In the genomic region with DNA sequence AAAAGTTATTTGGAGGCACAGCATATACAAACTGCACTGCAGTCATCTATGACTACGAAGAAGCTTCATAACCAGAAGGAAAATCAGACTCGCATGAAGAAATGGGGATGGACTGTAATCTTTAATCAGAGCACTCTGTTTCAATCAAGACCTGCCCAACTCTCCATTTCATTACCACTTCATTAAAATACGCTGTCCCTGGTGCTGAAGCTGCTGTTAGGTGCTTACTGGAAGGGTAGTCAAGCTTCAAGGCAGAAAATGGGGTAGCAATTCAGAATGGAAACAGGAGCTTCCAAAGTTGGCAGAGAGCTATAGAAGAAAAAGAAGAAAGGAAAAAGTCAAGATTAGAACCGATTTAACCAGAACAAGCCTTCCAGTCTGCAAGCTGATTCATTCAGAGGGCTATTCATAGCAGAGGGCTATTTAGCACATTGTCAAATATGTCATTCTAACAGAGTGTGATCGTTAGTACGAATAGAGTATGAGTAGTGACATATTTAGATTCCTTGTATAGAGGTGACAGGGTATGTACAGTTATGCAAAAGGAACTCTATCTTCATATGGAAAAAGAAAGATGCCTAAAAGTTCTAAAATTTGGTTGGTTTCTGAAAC, we compare ENCODE assay signal across 9 mouse cellular contexts.
A peak's percentile ranks its signal among the peaks of the same experiment; 100 is the strongest.
DNase-seq lines count a peak whose midpoint lies in the region; ATAC-seq lines count a peak whose summit lies in the region.
"Had no signal": no experiment of that assay in that cellular context is flagged by ENCODE, and none has a peak within 500 bp of the region (broad histone marks: within the 10 kb centered on the region; RNA-seq: fewer than 3 reads in every experiment).

No protein-coding gene starts in this region.

- H3K27ac ChIP-seq in kidney, embryonic 14.5 days (ENCODE audit: low read depth, low read length), result no peak overlapping the region
- H3K27ac ChIP-seq: embryonic facial prominence, embryonic 12.5 days; liver, embryonic 14.5 days had no signal

- ATAC-seq in kidney, embryonic 14.5 days (ENCODE audit: low FRiP score, low TSS enrichment), result no peak

- H3K9ac ChIP-seq in kidney, embryonic 14.5 days (ENCODE audit: low read depth, low read length), result no peak overlapping the region
- H3K9ac ChIP-seq: embryonic facial prominence, embryonic 12.5 days; liver, embryonic 14.5 days had no signal

- peak; percentile 17 for DNase-seq in kidney, adult 9 months
- peak; percentile 54 for DNase-seq in ES-CJ7 (ENCODE audit: low read depth, low spot score)
- DNase-seq in R1 (ENCODE audit: low read depth, low spot score), result peak; percentile 61
- DNase-seq in hindlimb bud, embryonic 11.5 days (ENCODE audit: extremely low spot score, low read depth, low spot score), result peak; percentile 35
- DNase-seq in right cerebral cortex, postnatal 14 days, result no peak
- no peak for DNase-seq in spleen, adult 18-20 months

- no peaks in the 10 kb centered on the region for H3K36me3 ChIP-seq in kidney, embryonic 14.5 days (ENCODE audit: control insufficient read depth, insufficient read depth, low read length)
- H3K36me3 ChIP-seq: embryonic facial prominence, embryonic 12.5 days had no signal

- H3K27me3 ChIP-seq in kidney, embryonic 14.5 days (ENCODE audit: control insufficient read depth, insufficient read depth, low read length), result no peaks in the 10 kb centered on the region
- H3K27me3 ChIP-seq: embryonic facial prominence, embryonic 12.5 days had no signal

- WGBS in kidney, embryonic 14.5 days, result 65% methylated on average over 6 of the region's 6 CpGs

- no peaks in the 10 kb centered on the region for H3K4me1 ChIP-seq in kidney, embryonic 14.5 days (ENCODE audit: control insufficient read depth, insufficient read depth, low read length)
- H3K4me1 ChIP-seq: embryonic facial prominence, embryonic 12.5 days had no signal

- H3K9me3 ChIP-seq in kidney, embryonic 14.5 days (ENCODE audit: control insufficient read depth, low read length), result no peaks in the 10 kb centered on the region
- H3K9me3 ChIP-seq: embryonic facial prominence, embryonic 12.5 days had no signal

- no peak overlapping the region for H3K4me3 ChIP-seq in kidney, embryonic 14.5 days (ENCODE audit: low read length)
- H3K4me3 ChIP-seq: embryonic facial prominence, embryonic 12.5 days had no signal

- no peak overlapping the region for H3K4me2 ChIP-seq in kidney, embryonic 14.5 days (replicated peaks; ENCODE audit: low read depth, low read length)
- H3K4me2 ChIP-seq: embryonic facial prominence, embryonic 12.5 days had no signal

Comparison
In these comparisons a context has a peak if more than half of its experiments do, and no peak if none do; other contexts are left out.
1. DNase-seq: peak in kidney, adult 9 months (single experiment), ES-CJ7 (single experiment), R1 (single experiment) and hindlimb bud, embryonic 11.5 days (single experiment); none in right cerebral cortex, postnatal 14 days (single experiment) and spleen, adult 18-20 months (0 of 2).